Mouse (Mus musculus) heart, postnatal 0 days (tissue): ENCODE measurements around the gene Cant1.

ENCODE experiments used
- CTCF ChIP-seq: IDR thresholded peaks from 2 replicates; pipeline ENCODE4 v1.5.1; 2016; ENCODE audit warnings: antibody characterized with exemption, control low read depth, low read depth
- EP300 ChIP-seq: IDR thresholded peaks from 2 replicates; pipeline ENCODE4 v1.6.1; 2016; ENCODE audit warnings: antibody characterized with exemption, low read depth

DNA sequence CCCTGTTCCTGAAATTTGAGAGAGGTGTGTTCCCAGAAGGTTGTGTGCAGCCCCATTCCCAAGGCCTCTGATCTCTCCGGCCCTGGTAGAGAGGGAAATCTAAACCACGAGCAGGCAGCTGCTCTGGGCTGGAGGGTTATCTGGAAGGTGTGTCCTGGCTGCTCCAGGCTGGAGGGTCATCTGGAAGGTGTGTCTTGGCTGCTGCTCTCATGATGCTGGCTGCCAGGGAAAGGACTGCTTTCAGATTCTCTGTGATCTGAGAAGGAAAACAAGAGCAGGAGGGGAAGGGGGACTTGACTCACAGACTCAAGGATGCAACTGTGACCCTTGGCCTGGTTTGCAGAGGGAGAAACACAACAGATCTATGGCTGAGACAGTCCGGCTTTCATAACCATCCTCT lies 52.8 kb downstream of the Cant1 start:
- TF ChIP-seq EP300 (no peak), CTCF (no peak)
